Mouse (Mus musculus) cerebellum, adult (tissue): ENCODE results near the gene Slc4a1.
"Not testable (repeated sequence)": the region's sequence is repeated elsewhere in the genome, so short reads cannot be mapped to it uniquely, and the experiment has no call there.

Experiments used
- ATAC-seq: cut with Nextera tagmentation; 2 replicates; pipeline ENCODE4 v1.9.2; 2017; ENCODE audit warnings: mild to moderate bottlenecking, moderate library complexity, mixed read lengths; ENCODE audit not compliant: insufficient number of reproducible peaks, low FRiP score, low TSS enrichment

Gene Slc4a1

DNA sequence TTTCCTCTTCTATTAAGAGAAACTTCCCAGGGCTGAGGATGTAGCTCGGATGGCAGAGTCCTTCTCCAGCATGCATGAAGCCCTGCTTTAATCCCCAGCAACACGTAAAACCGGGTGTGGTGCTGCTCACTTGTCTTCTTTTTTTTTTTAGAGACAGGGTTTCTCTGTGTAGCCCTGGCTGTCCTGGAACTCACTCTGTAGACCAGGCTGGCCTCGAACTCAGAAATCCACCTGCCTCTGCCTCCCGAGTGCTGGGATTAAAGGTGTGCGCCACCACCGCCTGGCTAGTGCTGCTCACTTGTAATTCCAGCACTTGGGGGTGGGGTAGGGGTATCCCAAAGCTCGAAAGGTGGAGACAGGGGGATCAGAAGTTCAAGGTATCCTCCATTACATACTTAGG lies at the start of gene Slc4a1:
Gene Slc4a1 (minus strand): TSS at position 101 of the 400 bp plus-strand sequence.
- ATAC-seq = not testable (repeated sequence)

DNA sequence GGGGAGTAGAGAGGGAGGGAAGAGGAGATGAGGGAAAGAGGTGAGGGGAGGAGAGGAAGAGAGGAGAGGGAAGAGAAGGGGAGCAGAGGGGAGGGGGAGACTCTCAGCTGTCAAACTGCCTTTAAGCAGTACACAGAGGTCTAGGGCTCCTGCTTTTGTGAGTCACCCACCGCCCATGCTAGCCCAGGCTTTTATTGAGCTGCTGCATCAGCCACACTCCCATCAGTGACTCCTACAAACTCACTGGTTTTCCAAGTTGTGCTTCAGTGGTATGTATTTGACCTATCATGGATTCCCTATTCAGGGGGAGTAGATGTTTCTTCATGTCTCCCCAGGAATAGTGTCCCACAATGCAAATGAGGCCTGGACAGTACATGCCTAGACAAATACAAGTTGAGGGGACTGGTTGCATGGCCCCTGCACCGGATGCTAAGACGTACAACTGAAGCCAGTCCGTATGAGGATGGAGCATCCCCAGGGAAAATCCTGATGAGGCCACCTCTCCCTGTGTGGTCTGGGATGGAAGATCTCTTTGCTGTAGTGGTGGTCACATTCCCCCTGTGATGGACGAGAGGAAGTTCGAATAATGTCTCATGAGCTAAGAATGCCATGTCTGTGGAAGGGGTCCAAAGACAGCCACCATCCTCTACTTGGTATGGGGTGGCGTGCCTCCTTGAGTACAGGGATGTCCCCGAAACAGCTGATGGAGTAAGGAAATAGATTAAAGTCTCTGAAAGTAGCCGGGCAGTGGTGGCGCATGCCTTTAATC lies 49.2 kb upstream of the Slc4a1 start:
- no peak for ATAC-seq

DNA sequence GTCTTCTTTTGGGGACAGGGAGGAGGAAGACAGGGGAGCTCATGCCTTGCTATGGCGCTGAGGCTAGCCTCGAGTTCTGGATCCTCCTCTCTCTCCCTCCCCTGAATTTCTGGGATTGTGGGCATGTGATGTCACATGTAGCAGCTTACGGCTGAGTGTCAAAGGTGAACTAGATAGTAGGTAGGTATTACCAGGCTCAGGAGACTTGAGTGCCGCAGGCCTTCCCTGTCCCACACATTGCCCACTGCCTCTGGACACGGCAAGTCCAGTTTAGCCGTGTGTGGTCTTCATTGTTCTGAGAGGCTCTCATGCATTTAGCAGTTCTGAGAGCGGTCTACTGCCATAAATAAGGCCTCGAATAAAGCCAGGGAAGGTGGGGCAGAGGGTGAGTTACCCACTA lies 47.1 kb upstream of the Slc4a1 start:
- no peak for ATAC-seq

DNA sequence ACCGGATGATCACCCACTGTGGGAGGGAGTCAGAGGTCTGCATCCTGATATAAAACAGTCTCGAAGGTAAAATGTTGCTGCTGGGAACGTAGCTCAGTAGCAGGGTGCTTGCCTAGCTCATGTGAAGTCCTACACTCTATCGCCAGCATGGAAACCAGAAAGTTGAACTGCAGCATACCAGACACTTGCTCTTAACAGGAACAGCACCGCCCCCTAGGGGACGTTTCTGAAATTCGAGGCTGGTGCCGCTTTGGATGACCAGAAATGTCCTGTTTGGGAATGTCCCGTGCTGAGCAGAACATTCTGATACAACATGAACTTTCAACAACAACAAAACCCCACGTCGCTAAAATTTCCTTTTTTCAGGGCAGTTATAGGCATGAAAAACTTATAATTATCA lies 45.7 kb upstream of the Slc4a1 start:
- ATAC-seq = no peak

DNA sequence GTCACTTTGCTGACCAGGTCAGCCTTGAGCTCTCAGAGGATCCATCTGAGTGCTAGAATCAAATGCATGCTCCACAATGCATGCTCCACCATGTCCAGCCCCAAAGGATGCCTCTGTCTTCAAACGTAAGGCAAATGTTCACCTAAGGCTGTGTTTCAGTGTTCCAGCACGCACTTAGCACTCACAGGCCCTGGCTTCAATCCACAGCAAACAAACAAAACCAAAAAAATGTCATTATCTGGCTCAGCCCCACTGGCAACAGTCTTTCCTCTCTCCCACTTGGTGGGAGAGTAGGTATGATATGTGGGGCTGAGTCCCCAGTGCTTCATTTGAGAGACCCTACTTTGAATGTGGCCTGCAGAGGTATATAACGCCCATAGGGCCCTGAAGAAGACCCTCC lies 45.1 kb upstream of the Slc4a1 start:
- ATAC-seq = no peak

DNA sequence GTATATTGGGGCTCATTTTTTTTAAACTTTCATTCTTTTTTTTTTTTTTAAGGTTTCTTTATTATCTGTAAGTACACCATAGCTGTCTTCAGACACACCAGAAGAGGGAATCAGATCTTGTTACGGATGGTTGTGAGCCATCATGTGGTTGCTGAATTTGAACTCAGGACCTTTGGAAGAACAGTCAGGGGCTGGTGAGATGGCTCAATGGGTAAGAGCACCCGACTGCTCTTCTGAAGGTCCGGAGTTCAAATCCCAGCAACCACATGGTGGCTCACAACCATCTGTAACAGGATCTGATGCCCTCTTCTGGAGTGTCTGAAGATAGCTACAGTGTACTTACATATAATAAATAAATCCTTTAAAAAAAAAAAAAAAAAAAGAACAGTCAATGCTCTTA lies 44.3 kb upstream of the Slc4a1 start:
- not testable (repeated sequence) for ATAC-seq

DNA sequence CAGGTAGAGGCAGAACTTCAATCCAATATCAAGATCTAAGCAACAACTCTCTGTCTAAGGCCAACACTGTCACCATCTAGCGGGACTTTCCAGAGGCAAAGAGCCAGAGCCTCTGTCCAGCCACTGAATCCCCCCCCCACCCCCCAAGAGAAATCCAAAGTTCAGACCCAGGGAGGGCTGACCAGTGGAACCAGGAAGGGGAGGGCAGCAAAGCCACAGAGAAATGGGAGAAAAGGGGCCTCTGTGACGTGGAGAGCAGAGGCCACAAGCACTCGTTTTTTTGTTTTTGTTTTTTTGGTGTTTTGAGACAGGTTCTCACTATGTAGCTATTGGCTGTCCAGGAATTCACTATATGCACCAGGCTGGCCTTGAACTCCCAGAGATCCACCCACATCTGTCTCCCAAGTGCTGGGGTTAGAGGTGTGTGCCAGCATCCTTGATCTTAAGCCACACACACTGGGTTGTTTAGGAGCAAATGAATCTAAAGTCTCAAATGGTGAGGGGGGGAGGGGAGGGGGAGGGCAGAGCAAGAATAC lies 43.9 kb upstream of the Slc4a1 start:
- ATAC-seq = no peak

DNA sequence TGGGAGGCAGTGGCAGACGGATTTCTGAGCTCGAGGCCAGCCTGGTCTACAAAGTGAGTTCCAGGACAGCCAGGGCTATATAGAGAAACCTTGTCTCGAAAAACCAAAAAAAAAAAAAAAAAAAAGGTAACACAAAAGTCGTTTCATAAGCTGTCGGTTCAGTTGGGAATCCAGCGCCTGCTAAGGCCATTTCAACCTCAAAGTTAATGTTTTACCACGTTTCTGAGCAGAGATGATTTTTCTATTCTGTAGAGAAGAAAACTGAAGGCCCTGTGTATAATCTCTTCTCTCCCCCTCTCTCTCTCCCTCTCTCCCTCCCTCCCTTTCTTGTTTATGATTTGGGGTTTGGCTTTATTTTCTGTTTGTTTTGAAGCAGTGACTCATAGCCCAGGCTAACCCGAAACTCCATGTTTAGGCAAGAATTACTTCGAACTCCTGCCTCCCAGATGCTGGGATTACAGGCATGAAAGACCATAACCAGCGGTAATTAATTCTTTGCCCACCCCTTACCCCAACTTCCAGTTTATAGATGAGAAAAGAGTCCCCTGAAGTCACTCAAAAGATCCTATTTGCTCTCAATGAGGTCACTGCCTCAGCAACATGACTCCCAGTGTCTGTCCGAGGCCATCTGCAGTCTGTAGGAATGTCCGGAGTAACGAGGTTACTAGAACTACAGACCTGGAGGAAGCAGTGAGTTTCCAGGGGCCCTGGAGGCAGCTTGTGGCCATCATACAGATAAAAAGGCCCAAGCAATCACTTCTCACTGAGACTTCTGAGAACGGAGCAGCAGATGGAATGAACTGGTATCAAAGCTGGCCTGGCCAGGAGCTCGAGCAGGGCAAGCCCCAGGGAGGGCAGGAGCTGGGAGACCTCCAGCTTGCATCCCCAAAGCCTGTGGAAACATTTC lies 43.1 kb upstream of the Slc4a1 start:
- no peak for ATAC-seq

DNA sequence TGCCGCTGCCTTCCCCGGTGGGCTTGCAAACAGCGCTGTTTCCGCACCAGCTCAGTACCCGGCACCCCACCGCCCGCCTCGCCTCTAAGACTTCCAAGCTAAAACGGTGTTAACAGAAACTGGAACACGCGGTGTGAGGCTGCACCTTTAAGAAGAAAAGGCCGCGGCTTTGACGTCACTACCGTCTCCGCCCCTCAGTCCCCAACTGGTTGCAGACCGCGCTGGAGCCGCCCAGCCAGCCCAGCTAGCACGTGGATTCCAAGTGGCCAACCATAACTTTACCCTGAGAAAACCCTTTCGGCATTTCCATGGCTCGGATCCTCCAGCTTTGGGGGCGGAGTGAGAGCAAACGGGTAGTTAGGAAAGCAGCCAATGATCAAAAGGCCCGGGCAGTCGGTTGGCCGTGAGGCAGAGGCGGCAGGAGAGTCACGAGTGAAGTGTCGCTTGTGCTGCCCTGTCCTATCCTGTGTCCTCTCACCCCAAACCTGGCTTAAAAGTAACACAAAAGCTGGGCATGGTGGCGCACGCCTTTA lies 42.4 kb upstream of the Slc4a1 start:
- ATAC-seq = peak; percentile 79

DNA sequence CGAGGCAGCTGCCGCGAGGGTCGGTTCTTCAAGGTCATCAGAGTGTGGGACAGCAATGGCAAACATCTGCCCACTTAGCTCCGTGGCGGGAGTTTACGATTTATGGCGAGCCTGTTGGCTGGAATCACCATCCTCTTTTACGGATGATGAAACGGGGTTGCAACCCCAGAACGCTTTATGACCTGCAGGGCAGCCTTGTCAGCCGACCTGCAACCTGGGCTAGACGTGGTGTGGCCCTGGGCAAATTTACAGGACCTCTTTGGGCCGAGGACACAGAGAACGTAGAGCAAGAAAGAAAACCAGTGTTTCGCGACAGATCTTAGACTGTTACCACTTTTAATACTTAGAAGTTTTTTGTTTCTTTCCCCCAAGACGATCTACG lies 41.8 kb upstream of the Slc4a1 start, which contains the start of gene Slc25a39:
Gene Slc25a39 (minus strand): TSS at position 113 of the 382 bp plus-strand sequence.
- ATAC-seq = no peak

DNA sequence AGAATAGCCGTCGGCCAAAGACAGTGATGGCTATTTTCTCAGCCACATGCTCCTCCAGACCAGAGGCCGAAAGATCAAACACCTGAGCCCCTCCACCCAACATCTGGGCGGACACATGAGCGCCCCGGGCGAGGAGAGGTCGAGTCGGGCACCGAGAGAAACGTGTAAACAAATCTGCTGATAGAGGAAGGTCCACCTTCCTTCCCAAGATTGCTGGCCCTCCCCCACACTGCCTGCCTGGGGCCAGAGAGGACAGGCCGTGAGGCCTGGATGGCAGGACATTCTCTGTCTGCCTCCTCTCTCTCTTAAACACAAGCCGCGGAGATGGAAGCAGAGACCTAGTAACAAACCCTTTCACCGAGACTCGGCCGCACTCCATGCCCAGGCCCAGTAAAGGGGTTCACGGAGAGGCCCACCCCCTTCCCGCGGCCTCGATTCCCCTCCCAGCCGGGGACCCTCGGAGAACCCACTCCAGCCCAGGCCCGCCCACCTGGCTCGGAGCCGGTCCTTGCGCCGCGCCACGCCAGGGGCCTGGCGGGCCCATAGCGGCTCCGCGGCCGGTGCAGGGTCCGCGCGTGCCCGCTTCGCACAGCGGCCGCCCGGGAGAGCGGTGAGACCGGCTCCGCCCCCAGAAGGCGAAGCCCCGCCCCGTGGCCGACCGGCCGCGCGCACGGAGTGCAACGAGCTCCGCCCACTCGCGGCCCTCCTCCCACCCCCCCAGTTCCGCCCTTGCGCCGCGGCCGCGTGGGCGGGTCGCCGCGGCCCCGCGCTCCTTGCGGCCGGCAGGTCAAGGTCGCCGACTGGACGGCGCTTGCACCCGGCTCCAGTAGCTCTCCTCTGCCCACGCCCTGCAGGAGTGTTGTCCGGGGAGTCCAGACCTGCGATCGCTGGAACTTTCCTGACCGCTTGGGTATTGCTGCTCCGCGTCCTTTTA lies 41.2 kb upstream of the Slc4a1 start:
- peak; percentile 39; the same call in 1 of the 2 replicates for ATAC-seq

DNA sequence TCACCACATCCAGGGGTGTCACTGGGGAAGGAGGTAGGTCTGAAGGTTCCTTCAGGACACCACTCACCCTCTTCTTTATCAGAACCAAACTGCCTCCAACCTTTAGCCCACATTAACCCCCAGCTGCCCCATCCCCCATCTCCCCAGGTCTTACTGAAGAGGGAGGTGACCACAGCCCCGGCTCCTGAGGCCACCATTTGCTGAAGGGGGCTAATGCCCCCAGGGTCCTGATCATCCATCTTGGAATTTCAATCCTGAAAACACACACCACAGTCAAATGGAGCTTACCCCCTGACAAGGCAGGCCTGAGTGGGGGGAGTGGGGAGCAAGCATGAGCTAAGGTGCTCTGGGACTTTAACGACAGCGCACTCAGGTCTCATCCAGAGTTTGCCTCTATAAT lies 40.4 kb upstream of the Slc4a1 start:
- no peak for ATAC-seq

DNA sequence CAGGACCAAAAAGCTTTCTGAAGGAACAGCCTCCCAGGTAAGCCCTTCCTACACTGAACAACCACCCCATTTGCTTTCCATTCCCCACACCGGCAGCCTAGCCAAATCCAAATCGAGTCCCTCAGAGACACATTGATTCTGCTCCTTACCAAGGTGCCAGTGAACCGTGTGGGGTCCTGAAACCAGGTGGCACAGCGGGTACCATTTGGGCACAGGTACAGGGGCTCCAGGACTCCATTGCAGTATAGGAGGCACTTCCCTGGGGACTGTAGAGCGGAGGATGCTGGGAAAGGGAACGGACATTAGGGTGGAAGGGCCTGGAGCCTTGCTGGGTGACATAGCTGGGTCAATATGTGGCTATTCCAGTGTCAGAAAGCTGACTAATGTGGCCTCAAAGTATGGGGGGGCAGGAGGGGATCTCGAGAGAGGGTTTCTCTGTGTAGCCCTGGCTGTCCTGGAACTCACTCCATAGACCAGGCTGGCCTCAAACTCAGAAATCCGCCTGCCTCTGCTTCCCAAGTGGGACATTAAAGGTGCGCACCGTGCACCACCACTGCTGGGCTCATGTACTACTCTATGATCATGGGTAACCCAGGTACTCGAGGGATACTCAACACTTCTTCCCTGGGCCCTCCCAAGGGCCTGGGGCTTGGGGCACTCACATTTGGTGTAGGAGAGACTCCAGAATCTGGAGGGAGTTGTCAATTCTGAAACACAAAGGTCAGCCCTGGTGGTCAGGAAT lies 39.7 kb upstream of the Slc4a1 start:
- no peak for ATAC-seq

DNA sequence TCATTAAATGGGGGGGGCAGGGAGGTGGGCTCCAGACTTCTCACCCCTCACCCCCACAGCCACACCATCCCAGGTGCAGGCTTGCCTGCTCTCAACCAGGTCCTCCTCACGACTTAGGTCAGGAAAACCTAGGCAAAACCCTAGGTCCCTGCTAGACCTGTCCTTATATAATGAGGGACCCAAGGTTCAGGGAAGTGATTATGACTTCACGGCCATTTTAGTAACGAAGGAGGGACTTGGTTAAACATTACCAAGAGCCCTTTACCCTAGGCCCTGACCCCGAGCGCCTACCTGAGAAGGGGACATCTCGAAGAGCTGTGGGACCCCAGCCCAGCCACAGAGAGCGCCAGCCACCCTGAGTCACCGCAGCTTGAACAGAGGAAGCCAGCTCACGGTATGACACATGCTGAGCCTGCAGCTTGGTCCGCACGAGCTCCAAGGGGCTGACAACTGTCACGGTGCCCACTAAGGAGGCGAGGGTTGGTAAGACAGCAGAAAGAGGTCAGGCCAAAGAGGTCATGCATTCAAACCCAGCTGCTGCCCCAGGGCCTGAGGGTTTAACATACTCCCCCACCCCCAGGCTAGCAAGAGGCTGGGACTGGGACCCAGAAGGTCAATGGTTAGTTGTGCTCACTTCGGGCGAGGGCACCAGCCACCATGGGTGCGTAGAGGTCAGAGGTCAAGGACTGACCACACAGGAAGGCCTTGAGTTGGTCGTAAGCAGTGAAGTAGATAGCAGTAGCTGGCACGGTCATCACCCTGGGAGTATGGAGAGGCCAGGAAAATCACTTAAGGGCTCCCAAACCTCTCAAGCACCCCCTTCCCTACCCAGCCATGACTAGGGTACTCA lies 38.4 kb upstream of the Slc4a1 start:
- no peak for ATAC-seq

DNA sequence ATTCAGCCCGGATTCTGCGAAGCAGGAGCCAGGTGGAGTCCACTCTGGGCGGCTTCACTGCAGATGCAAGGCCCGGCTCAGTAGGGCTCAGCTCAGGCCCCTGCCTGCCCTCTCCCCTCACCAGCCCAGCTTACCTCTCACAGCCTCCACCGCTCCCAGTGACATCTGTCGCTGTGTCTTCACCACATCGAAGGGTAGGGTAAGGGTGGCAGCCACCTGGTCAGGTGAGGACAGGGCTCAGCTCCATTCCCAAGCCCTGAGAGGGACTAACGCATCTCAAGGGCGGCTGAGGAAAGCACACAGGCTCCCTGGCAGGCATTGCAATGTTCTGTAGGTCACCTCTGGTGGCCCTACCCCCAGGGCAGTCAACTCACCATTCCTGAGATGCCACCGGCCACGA lies 37.7 kb upstream of the Slc4a1 start:
- ATAC-seq = no peak

DNA sequence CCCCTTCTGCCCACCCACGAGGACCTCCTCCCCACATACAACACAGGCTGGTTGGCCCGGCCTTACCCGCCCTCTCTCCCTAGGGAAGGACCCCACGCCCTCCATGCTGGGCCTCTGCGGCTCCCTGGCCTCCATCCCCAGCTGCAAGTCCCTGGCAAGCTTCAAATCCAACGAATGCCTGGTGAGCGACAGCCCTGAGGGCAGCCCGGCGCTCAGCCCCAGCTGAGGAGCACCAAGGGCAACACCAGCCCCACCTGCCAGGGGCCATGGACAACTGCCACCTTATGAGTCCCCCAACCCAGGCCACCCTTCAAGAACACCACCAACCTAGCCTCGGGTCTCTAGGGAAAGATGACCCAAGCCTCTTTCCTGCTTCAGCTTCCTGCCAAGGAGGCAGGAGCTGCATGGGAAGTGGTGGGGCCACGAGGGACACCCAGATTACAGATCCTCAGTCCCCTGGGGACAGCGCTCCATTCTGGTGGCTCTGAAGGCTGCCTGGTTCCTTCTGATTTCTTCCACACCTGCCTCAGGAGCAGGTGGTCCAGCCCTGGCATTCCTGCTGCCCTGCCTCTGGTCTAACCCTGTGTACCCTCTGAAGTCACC lies 36.0 kb upstream of the Slc4a1 start:
- no peak for ATAC-seq

DNA sequence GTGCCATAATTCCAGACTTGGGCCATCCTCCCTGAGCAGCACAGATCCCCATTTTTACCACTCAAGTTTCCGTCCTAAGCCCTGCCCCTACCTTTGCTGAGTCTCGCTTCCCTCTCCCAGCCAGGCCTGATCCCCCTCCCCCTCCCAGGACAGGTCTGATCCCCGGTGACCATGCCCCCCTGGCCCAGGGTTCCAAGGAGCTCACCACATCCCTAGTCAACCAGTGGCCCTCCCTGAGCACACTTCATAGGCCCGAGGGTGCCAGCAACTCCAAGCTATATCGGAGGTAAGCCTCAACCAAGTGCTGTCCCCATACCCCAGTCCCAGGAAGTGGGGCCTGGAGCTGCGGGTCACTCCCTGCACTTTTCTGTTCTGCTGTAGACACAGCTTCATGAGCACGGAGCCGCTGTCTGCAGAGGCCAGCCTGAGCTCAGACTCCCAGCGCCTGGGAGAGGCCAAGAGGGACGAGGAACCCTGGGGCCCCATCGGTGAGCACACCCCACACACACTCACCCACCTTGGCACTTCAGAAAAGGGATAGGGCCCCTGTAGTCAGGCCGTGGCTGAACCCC lies 34.6 kb upstream of the Slc4a1 start:
- ATAC-seq = no peak
